Mouse (Mus musculus) hindbrain, embryonic 10.5 days (tissue): ENCODE measurements at regions not wholly inside any gene's neighbourhood (a gene's known extent, or its start where the extent isn't known, plus 50 kb on each side); places are given as distances from the start of the nearest gene placed in this dataset.

Experiments used
- DNase-seq: peaks from one replicate; pipeline ENCODE4 v3.0.0-alpha.2; 2017; ENCODE audit warnings: low spot score
- H3K27ac ChIP-seq: fragments of 300-500 bp; sonication (generic); 2 replicates; pipeline ENCODE4 v1.5.1; 2016; ENCODE audit warnings: mild to moderate bottlenecking, moderate library complexity
- H3K27me3 ChIP-seq: fragments of 300-500 bp; sonication (generic); 2 replicates; pipeline ENCODE4 v1.6.1; 2016; ENCODE audit warnings: mild to moderate bottlenecking; ENCODE audit not compliant: poor library complexity, insufficient read depth, severe bottlenecking
- H3K36me3 ChIP-seq: fragments of 300-500 bp; sonication (generic); 2 replicates; pipeline ENCODE4 v1.6.1; 2016; ENCODE audit warnings: mild to moderate bottlenecking, moderate library complexity
- H3K4me1 ChIP-seq: fragments of 300-500 bp; sonication (generic); replicated peaks from 2 replicates; pipeline ENCODE4 v1.6.1; 2016; ENCODE audit warnings: mild to moderate bottlenecking
- H3K4me3 ChIP-seq: fragments of 300-500 bp; sonication (generic); 2 replicates; pipeline ENCODE4 v1.5.1; 2016; ENCODE audit warnings: mild to moderate bottlenecking, moderate library complexity
- H3K9me3 ChIP-seq: fragments of 300-500 bp; sonication (generic); 2 replicates; pipeline ENCODE4 v1.6.1; 2016; ENCODE audit warnings: mild to moderate bottlenecking, moderate library complexity
- WGBS: fragments of 180-500 bp; shearing (Covaris S2); methylation state at CpG from one replicate; pipeline ENCODE4 v1.1.7; 2016; 5-methylcytosine and 5-hydroxymethylcytosine counted together

DNA sequence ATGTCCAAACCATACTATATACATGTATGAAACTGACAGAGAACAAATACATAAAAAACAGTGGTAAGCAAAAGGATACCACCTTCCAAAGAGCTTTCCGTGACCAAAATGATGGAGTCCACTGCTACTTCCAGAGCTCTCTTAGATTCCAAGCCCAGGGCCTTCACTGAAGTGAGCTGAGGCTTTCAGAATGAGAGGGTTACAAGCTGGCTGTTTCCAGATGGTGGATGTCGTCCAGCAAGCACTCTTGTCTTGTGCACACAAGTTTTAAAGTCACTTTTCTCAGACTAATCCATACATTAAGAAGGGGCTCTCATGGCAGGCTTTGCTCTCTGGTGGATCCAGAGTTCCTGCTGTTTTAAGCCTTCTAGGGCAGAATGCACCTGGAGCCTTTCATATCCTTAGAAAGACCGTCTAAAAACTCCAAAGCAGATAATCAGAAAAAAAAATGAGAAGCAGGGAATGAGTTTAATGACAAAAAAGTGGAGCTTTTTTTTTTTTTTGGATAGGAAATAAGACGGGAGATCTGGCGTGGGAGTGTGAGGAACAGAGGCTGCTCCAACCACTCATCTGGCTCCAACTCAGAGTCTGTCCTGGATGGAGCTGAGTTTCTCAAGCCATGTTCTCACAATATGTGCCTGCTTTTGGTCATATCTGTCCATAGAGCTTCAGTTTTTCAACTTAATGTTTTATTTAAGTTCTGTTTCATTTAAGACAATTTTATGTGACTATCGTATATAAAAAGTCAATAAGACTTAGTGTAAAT lies 281.9 kb upstream of the Mmadhc start:
- H3K36me3 ChIP-seq = no peaks in the 10 kb centered on the region
- no peaks in the 10 kb centered on the region for H3K4me1 ChIP-seq
- 87% methylated on average over 6 of the region's 6 CpGs for WGBS
- no peaks in the 10 kb centered on the region for H3K9me3 ChIP-seq
- H3K4me3 ChIP-seq = no peak overlapping the region
- DNase-seq = no peak
- no peaks in the 10 kb centered on the region for H3K27me3 ChIP-seq
- no peak overlapping the region for H3K27ac ChIP-seq

DNA sequence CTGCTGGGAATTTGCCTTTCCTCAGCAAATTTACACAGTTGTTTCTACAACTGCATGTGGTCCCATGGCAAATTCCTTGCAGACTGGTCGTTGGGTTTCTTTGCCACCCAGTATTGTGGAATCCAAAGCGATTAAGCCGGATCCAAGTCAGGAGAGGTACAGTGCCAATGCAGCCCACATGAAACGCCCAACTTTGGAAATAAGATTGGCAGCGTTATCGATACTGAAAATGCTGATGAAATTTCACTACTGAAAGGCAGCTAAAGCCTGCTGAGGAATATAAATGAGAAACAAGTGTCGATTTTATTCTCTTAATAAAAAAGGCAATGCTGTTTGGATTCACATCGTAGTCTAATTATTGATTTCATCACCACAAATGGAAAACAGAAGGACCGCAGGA lies 281.1 kb upstream of the Mmadhc start:
- DNase-seq = no peak
- 92% methylated on average over 9 of the region's 9 CpGs for WGBS
- H3K4me3 ChIP-seq = no peak overlapping the region

DNA sequence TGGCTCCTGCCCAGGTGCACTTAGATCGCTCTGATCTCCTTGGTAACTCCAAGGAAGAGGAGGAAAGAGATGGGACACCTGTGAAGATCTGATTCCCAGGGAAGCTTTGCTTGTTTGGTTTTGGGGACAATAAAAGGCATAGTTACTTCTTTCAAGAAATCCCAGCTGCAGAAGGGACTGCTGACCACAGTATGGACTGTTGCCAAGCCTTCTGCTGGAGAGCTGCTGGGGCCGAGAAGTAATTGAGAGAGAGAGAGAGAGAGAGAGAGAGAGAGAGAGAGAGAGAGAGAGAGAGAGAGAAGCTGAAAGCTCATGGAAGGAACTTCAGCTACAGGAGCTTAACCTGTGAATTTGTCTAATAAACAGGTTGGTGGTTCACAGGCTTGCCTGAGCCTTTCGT lies 276.9 kb upstream of the Mmadhc start:
- H3K36me3 ChIP-seq = no peaks in the 10 kb centered on the region
- no peaks in the 10 kb centered on the region for H3K27me3 ChIP-seq
- H3K4me1 ChIP-seq = peaks cover 10% of the 10 kb centered on the region
- no peak overlapping the region for H3K27ac ChIP-seq
- no peaks in the 10 kb centered on the region for H3K9me3 ChIP-seq
- no peak overlapping the region for H3K4me3 ChIP-seq
- no peak for DNase-seq
- WGBS = 80% methylated on average over 3 of the region's 3 CpGs

More for the DNA sequence above, 281.1 kb upstream of the Mmadhc start:
- Histone ChIP-seq H3K27ac (no peak overlapping the region), H3K4me1 (no peaks in the 10 kb centered on the region), H3K27me3 (no peaks in the 10 kb centered on the region), H3K36me3 (no peaks in the 10 kb centered on the region), H3K9me3 (no peaks in the 10 kb centered on the region)

DNA sequence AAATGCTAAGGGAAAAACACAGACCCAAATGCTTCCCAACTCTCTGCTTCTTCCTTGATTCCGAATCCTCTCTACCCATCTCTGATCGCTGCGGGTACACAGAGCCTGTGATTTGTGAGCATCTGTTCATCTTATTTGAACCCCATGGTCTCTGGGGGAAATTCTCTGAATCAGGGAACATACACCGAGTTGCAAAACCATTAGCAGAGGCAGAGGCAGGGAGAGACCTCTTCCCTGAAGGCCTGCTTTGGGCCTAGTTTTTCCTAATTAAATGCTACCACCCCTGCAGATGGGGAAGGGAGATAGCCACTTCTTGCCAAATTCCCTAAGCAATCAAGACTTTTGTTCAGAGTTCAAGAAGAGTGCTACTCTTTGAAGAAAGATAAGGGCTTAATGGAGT lies 274.4 kb upstream of the Mmadhc start:
- Histone ChIP-seq H3K9me3 (no peaks in the 10 kb centered on the region), H3K36me3 (no peaks in the 10 kb centered on the region), H3K4me3 (no peak overlapping the region), H3K4me1 (peaks cover 10% of the 10 kb centered on the region), H3K27me3 (no peaks in the 10 kb centered on the region), H3K27ac (no peak overlapping the region)
- no peak for DNase-seq
- 82% methylated on average over 4 of the region's 4 CpGs for WGBS

DNA sequence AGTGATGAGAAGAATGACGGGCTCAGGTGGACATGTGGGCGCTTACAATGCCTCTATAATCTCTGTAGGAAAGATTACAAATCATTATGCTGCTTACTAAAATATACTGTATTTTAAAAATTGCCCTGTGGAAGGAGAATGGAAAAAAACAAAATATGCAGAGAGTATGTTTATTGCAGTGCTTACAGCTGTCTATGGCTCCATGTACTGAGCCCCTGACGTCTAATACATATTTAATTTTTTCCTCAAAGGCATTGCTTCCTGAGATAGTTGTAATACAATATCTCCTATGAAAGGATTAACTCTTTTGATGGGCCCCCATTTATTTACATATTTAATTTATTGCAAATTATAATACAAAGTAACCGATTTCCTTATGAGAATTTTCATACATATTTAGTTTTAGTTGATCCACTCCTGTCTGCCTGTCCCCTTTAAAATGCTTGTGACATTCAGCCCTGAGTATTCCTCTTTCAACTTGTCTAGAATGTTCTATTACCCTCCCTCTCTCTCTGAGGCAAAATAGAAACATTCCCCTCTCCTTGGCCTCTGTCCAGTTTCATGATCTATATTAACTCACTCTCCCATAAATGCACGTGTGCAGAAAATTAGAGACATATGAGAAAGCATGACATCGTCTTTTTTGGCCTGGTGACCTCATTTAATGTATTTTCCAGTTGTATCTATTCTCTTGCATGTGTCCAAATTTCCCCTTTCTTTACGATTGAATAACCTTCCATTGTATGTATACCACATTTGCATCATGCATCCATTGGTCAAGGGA lies 273.1 kb upstream of the Mmadhc start:
- DNase-seq = no peak
- peaks cover 10% of the 10 kb centered on the region for H3K4me1 ChIP-seq
- no peaks in the 10 kb centered on the region for H3K36me3 ChIP-seq
- 86% methylated on average over 7 of the region's 7 CpGs for WGBS
- H3K27ac ChIP-seq = no peak overlapping the region
- no peak overlapping the region for H3K4me3 ChIP-seq
- H3K9me3 ChIP-seq = no peaks in the 10 kb centered on the region
- no peaks in the 10 kb centered on the region for H3K27me3 ChIP-seq

DNA sequence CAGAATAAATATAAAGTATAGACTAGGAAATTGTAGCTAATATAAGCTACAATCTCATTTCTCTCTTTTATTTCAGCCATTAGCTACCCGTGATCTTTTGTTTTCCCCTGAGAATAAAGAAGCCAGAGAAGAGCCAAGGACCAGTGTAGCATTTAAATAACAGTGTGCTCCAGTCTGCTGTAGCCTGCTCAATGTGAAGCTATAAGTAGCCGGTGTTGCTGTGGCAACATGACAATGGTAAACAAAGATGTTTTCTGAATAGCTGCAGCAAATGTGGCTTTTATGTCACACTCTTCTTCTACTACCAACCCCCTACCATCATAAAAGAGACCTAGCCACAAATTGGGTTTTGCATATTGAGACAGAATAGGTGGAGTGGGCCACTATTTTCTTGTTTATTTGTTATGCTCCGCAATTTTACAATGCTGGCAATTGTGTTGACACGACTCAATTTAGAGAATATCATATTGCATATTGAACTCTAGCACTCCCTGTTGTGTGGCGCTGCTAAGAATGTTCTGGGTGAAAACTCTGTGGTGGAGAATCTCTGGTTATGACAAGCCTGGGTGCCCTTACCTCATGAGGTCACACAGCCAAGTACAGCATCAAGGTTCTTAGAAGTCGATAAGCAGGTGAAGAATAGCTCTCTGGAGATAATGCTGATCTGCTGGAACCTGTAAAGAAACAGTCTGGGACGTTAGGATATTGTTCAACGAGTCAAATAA lies 272.3 kb upstream of the Mmadhc start:
- Histone ChIP-seq H3K9me3 (no peaks in the 10 kb centered on the region), H3K36me3 (no peaks in the 10 kb centered on the region), H3K27ac (no peak overlapping the region), H3K4me1 (peaks cover 10% of the 10 kb centered on the region), H3K27me3 (no peaks in the 10 kb centered on the region), H3K4me3 (no peak overlapping the region)
- 66% methylated on average over 8 of the region's 8 CpGs for WGBS
- DNase-seq = no peak

DNA sequence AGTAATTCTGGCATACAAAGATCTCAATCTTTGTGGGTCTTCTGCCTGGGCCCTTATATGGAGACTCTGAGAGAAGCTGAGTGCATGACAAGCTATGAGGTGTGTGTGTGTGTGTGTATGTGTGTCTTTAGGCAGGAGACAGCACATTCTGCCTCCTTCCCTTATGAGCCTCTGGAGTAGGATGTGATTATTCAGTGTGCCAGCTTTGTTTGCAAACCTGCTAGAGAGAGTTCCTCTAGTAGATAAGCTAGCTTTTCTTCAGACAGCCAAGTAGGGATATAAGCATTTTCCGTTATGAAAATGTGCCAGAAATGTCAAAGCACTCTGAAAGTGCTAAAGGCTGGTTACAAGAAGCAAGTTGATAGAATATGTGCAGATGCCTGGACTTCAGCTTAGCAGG lies 270.9 kb upstream of the Mmadhc start:
- Histone ChIP-seq H3K36me3 (no peaks in the 10 kb centered on the region), H3K27me3 (no peaks in the 10 kb centered on the region), H3K27ac (no peak overlapping the region), H3K4me3 (no peak overlapping the region), H3K9me3 (no peaks in the 10 kb centered on the region), H3K4me1 (peaks cover 10% of the 10 kb centered on the region)
- 88% methylated on average over 1 of the region's 1 CpGs for WGBS
- DNase-seq = no peak

DNA sequence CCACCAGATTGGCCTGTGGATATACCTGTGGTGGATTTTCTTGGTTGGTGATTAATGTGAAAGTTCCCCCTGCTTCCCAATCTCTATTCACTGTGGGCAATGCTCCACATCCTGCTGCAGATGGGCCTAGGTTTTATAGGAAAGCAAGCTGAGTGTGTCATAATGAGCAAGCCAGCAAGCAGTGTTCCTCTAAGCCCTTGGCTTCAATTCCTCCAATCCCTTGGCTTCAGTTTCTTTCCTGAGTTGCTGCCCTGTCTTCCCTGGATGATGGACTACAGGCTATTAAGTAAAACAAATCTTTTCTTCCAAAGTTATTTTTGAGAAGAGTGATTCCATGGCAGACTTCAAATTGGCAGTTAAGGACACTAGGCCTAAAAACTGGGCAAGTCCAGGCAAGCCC lies 257.4 kb upstream of the Mmadhc start:
- H3K36me3 ChIP-seq = no peaks in the 10 kb centered on the region
- H3K4me3 ChIP-seq = no peak overlapping the region
- H3K9me3 ChIP-seq = no peaks in the 10 kb centered on the region
- H3K27ac ChIP-seq = peak overlapping the region; percentile 17; the same call in 1 of the 2 replicates
- H3K27me3 ChIP-seq = no peaks in the 10 kb centered on the region
- H3K4me1 ChIP-seq = peaks cover 17% of the 10 kb centered on the region
- no peak for DNase-seq

DNA sequence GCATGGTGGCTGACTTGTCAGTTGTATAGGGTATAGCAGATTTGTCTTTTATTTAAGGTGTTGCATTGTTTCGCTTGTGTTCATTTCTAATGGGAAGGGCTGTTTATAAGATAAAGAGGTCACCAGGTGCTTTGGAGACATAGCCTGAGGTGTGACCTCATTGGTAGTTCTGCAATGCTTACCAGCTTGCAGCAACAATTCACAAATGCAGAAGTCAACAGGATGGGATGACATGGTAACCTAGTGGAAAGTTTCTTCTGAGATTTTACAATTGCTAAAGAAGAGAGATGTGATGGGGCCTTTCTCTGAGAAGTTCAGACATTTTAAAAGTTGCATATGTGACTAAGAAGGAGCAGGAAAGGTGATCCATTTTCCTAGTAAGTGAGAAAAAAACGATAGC lies 255.8 kb upstream of the Mmadhc start:
- Histone ChIP-seq H3K27me3 (no peaks in the 10 kb centered on the region), H3K4me3 (no peak overlapping the region), H3K36me3 (no peaks in the 10 kb centered on the region), H3K4me1 (peaks cover 17% of the 10 kb centered on the region), H3K27ac (no peak overlapping the region), H3K9me3 (no peaks in the 10 kb centered on the region)
- DNase-seq = no peak
- 85% methylated on average over 2 of the region's 2 CpGs for WGBS

DNA sequence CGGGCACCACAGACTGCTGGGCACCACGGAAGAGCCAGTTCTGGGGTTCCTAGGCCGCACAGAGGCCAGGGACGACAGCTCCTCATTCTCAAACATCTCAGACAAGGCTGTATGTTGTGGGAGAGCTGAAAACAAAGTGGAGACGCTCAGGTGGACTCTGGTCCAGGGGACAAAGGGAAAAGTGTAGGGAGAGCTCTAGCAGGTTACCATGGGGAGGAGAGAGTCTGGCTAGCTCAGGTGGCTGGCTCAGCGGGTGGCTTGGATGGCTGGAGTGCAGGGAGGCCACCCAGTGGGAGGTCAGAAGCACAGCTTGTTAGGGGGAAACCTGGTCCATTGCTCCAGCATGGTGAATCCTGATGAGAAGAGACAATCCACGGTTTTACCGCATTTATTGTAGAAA lies 253.3 kb upstream of the Mmadhc start:
- 72% methylated on average over 8 of the region's 8 CpGs for WGBS
- peak overlapping the region; percentile 16; the same call in 1 of the 2 replicates for H3K27ac ChIP-seq

DNA sequence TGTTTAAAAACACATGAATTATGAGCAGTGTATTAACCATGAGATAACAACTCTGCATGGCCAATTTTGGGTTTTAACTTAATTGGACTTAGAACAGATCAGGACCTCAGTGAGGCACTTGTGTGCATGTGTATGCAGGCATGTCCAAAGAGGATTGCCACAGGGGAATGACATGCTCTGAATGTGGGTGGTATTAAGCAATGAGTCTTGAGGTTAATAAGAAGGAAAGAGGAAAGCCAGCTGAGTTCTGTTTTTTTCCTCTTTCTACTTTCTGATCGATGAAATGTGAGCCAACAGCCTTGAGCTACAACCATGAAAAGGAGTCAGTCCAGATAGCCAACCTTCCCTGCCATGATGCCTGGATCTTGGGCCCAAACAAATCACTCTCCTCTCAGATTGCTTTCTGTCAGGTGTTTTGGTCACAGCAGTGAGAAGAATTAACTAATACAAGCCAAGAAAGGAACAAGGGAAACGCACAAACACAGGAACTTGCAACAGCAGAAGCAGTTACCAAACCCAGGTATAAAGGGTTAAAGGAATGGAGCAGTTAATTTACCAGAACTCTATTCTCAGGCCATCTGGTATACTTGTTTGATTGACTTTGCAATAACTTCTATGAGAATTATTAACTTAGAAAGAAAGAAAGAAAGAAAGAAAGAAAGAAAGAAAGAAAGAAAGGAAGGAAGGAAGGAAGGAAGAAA lies 243.3 kb upstream of the Mmadhc start:
- H3K27me3 ChIP-seq = no peaks in the 10 kb centered on the region
- no peak overlapping the region for H3K4me3 ChIP-seq
- WGBS = 89% methylated on average over 2 of the region's 2 CpGs
- H3K9me3 ChIP-seq = no peaks in the 10 kb centered on the region
- no peaks in the 10 kb centered on the region for H3K36me3 ChIP-seq
- H3K4me1 ChIP-seq = no peaks in the 10 kb centered on the region
- H3K27ac ChIP-seq = no peak overlapping the region
- no peak for DNase-seq

More for the DNA sequence above, 253.3 kb upstream of the Mmadhc start:
- DNase-seq = no peak
- H3K4me3 ChIP-seq = no peak overlapping the region
- H3K9me3 ChIP-seq = no peaks in the 10 kb centered on the region
- no peaks in the 10 kb centered on the region for H3K27me3 ChIP-seq
- no peaks in the 10 kb centered on the region for H3K36me3 ChIP-seq
- H3K4me1 ChIP-seq = peaks cover 17% of the 10 kb centered on the region

DNA sequence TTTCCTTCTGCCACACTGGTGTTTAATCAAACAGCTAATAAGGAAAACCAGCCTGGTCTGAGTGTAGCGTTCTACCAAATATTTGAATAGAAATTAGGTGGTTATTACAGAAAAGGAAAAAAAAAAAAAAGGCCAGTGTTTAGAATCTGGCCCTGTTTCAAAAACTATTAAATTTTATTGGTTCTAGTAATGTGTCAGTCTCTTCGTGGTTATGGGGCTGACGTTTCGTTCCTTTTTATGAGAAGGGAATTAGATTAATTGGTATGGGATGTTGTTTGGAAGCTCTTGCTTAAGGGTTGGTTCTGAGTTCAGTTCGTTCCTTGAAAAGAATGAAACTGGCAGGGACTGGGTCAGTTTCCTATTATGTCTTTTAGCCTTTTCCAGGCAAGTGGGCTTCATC lies 241.5 kb upstream of the Mmadhc start:
- Histone ChIP-seq H3K36me3 (no peaks in the 10 kb centered on the region), H3K27ac (no peak overlapping the region), H3K27me3 (no peaks in the 10 kb centered on the region), H3K9me3 (no peaks in the 10 kb centered on the region), H3K4me1 (no peaks in the 10 kb centered on the region), H3K4me3 (no peak overlapping the region)
- no peak for DNase-seq
- WGBS = 90% methylated on average over 5 of the region's 5 CpGs
